Mouse (Mus musculus) stomach, postnatal 0 days (tissue): ENCODE measurements around the gene Scaf1. TPM values are rescaled to one million over a fixed set of nuclear protein-coding genes. Genes with fewer than 3 reads are reported as not detected.

Experiments used
- ATAC-seq: fragments of 200-750 bp; cut with Nextera tagmentation; 2 replicates; pipeline ENCODE4 v1.8.0; 2017; ENCODE audit not compliant: low FRiP score, low TSS enrichment
- DNase-seq: peaks from one replicate; pipeline ENCODE4 v3.0.0-alpha.2; 2016; ENCODE audit warnings: low spot score
- H3K27ac ChIP-seq: fragments of 300-500 bp; sonication (generic); replicated peaks from 2 replicates; pipeline ENCODE4 v1.5.1; 2014; ENCODE audit warnings: mild to moderate bottlenecking, control low read depth
- H3K27me3 ChIP-seq: fragments of 300-500 bp; sonication (generic); 2 replicates; pipeline ENCODE4 v1.6.1; 2014; ENCODE audit warnings: low read length; ENCODE audit not compliant: control insufficient read depth, insufficient read depth
- H3K36me3 ChIP-seq: fragments of 300-500 bp; sonication (generic); 2 replicates; pipeline ENCODE4 v1.6.1; 2014; ENCODE audit warnings: low read length, mixed read lengths; ENCODE audit not compliant: control insufficient read depth, insufficient read depth
- H3K4me1 ChIP-seq: fragments of 300-500 bp; sonication (generic); replicated peaks from 2 replicates; pipeline ENCODE4 v1.6.1; 2014; ENCODE audit warnings: antibody characterized with exemption; ENCODE audit not compliant: control insufficient read depth, insufficient read depth
- H3K4me2 ChIP-seq: fragments of 300-500 bp; sonication (generic); replicated peaks from 2 replicates; pipeline ENCODE4 v1.6.1; 2014; ENCODE audit warnings: low read depth, mild to moderate bottlenecking, control low read depth, moderate library complexity
- H3K4me3 ChIP-seq: fragments of 300-500 bp; sonication (generic); 2 replicates; pipeline ENCODE4 v1.5.1; 2014; ENCODE audit warnings: low read depth, low read length, control low read depth
- H3K9ac ChIP-seq: fragments of 300-500 bp; sonication (generic); 2 replicates; pipeline ENCODE4 v1.6.1; 2014; ENCODE audit warnings: mild to moderate bottlenecking, low read length, control low read depth, mixed read lengths
- H3K9me3 ChIP-seq: fragments of 300-500 bp; sonication (generic); 2 replicates; pipeline ENCODE4 v1.6.1; 2016; ENCODE audit warnings: low read length; ENCODE audit not compliant: control insufficient read depth
- CTCF ChIP-seq: IDR thresholded peaks from 2 replicates; pipeline ENCODE4 v1.5.1; 2016; ENCODE audit warnings: antibody characterized with exemption, low read depth, mild to moderate bottlenecking, moderate library complexity
- EP300 ChIP-seq: optimal IDR thresholded peaks from 2 replicates; pipeline ENCODE3; 2016; ENCODE audit warnings: antibody characterized with exemption
- WGBS: fragments of 180-500 bp; shearing (Covaris S2); extraction: QIAGEN DNeasy Blood & Tissue Kit; methylation state at CpG from one replicate; pipeline ENCODE4 v1.1.7; 2014; 5-methylcytosine and 5-hydroxymethylcytosine counted together
- polyA plus RNA-seq: library from polyadenylated mRNA; unstranded; fragments of >200 nt; fragmentation: Nextera tagmentation; extraction: Ambion mirVana; gene quantifications from 2 replicates; pipeline ENCODE4 v1.2.1, GENCODE M21; 2015

The Scaf1 gene
- polyA plus RNA-seq, 1 experiment from 2014 or later, result 14.9 TPM

- DNase-seq (no peak), ATAC-seq (no peak)
- Histone ChIP-seq H3K4me2 (no peak overlapping the region), H3K9me3 (no peaks in the 10 kb centered on the region), H3K4me3 (no peak overlapping the region), H3K36me3 (peaks cover 38% of the 10 kb centered on the region), H3K9ac (no peak overlapping the region), H3K27ac (no peak overlapping the region), H3K4me1 (no peaks in the 10 kb centered on the region), H3K27me3 (no peaks in the 10 kb centered on the region)
- 84% methylated on average over 11 of the region's 11 CpGs for whole genome bisulfite sequencing
- TF ChIP-seq CTCF (no peak), EP300 (no peak)
Observed at GRCm38 (mm10) chr7:45028351-45028750, 12.2 kb upstream of the Scaf1 start.

GRCm38 (mm10) chr7:45027761-45028160 is 11.6 kb upstream of the Scaf1 start:
- Histone ChIP-seq H3K4me2 (no peak overlapping the region), H3K9ac (no peak overlapping the region)

GRCm38 (mm10) chr7:45026256-45026655 is 10.1 kb upstream of the Scaf1 start:
- no peak for ATAC-seq
- TF ChIP-seq CTCF, result no peak
- TF ChIP-seq EP300, result no peak

More at GRCm38 (mm10) chr7:45027761-45028160, 11.6 kb upstream of the Scaf1 start:
- no peak for ATAC-seq
- Histone ChIP-seq H3K4me1 (no peaks in the 10 kb centered on the region), H3K4me3 (no peak overlapping the region), H3K27ac (no peak overlapping the region), H3K36me3 (peaks cover 33% of the 10 kb centered on the region), H3K27me3 (no peaks in the 10 kb centered on the region), H3K9me3 (no peaks in the 10 kb centered on the region)
- 78% methylated on average over 9 of the region's 9 CpGs for WGBS
- no peak for DNase-seq
- TF ChIP-seq EP300, result no peak
- TF ChIP-seq CTCF, result no peak

GRCm38 (mm10) chr7:45025601-45026220 is 9.5 kb upstream of the Scaf1 start:
- Histone ChIP-seq H3K4me3 (no peak overlapping the region), H3K27ac (peak overlapping the region; percentile 69), H3K27me3 (no peaks in the 10 kb centered on the region), H3K9ac (no peak overlapping the region), H3K4me2 (no peak overlapping the region), H3K4me1 (no peaks in the 10 kb centered on the region), H3K9me3 (no peaks in the 10 kb centered on the region), H3K36me3 (peaks cover 24% of the 10 kb centered on the region)
- no peak; the same call in 1 of the 2 replicates for ATAC-seq
- 54% methylated on average over 8 of the region's 8 CpGs for WGBS
- TF ChIP-seq CTCF, result no peak
- no peak for TF ChIP-seq EP300
- no peak for DNase-seq

More at GRCm38 (mm10) chr7:45026256-45026655, 10.1 kb upstream of the Scaf1 start:
- Histone ChIP-seq H3K27ac (peak overlapping the region; percentile 69), H3K4me1 (no peaks in the 10 kb centered on the region), H3K9me3 (no peaks in the 10 kb centered on the region), H3K9ac (no peak overlapping the region), H3K4me2 (no peak overlapping the region), H3K36me3 (peaks cover 29% of the 10 kb centered on the region), H3K27me3 (no peaks in the 10 kb centered on the region), H3K4me3 (no peak overlapping the region)
- WGBS, result 60% methylated on average over 2 of the region's 2 CpGs
- no peak for DNase-seq

GRCm38 (mm10) chr7:45024281-45025248 is 8.4 kb upstream of the Scaf1 start:
- H3K4me1 ChIP-seq, result no peaks in the 10 kb centered on the region
- H3K36me3 ChIP-seq, result peaks cover 14% of the 10 kb centered on the region
- 77% methylated on average over 15 of the region's 15 CpGs for WGBS
- ATAC-seq, result no peak
- H3K9me3 ChIP-seq, result no peaks in the 10 kb centered on the region
- peak; percentile 13 for DNase-seq
- TF ChIP-seq EP300, result no peak
- TF ChIP-seq CTCF, result 0 out of 2 replicates have a peak, but pooled peaks have one; percentile 10
- H3K27me3 ChIP-seq, result no peaks in the 10 kb centered on the region
- H3K4me2 ChIP-seq, result no peak overlapping the region
- H3K4me3 ChIP-seq, result no peak overlapping the region
- peak overlapping the region; percentile 63; the same call in 1 of the 2 replicates for H3K27ac ChIP-seq
- H3K9ac ChIP-seq, result no peak overlapping the region
